Mouse (Mus musculus): ENCODE data around the gene Slc9b2. TPM values are rescaled to one million over a fixed set of nuclear protein-coding genes. Genes with fewer than 3 reads are reported as not detected.

The Slc9b2 gene
- total RNA-seq, 2 experiments from 2014 or later: 2.4 to 3.4 TPM

Other genes starting within 250 kb of the Slc9b2 start
- gene Cenpe, start 95.2 kb upstream of the Slc9b2 start, total RNA-seq (2021): 1 to 10 TPM in 1 of 2 experiments, under 1 TPM in 1; 0.89 to 1.5 TPM
- 1 to 10 TPM; 3.8 to 4.6 TPM for gene Bdh2, start 26.5 kb upstream of the Slc9b2 start, total RNA-seq (2021)
- gene Slc9b1, start 40.3 kb downstream of the Slc9b2 start, total RNA-seq (2021): 1 to 10 TPM in 1 of 2 experiments, under 1 TPM in 1; 0.21 to 1.3 TPM
- gene Cisd2, start 116.2 kb downstream of the Slc9b2 start, total RNA-seq (2021): 10 to 100 TPM; 34.6 to 36.0 TPM
- gene Ube2d3, start 130.4 kb downstream of the Slc9b2 start, total RNA-seq (2021): 100 to 1,000 TPM; 238 to 245 TPM
- 10 to 100 TPM in 1 of 2 experiments, 1 to 10 TPM in 1; 9.1 to 10.1 TPM for gene Manba, start 177.9 kb downstream of the Slc9b2 start, total RNA-seq (2021)